Mouse (Mus musculus): Measurements from ENCODE around the gene Ywhab. TPM values are rescaled to one million over a fixed set of nuclear protein-coding genes. Genes with fewer than 3 reads are reported as not detected.

Gene Ywhab
- polyA plus RNA-seq, 1 experiment = 39.1 TPM

- under 1% methylated on average over 75 of the region's 79 CpGs for WGBS
- Histone ChIP-seq H3K36me3 (ENCODE audit: control insufficient read depth, insufficient read depth, low read length) (no peaks in the 10 kb centered on the region), H3K27ac (ENCODE audit: control insufficient read depth, insufficient read depth, low read length) (peak overlapping the region; percentile 59), H3K4me3 (ENCODE audit: control insufficient read depth, insufficient read depth, low read length) (peak overlapping the region; percentile 82), H3K4me1 (replicated peaks; ENCODE audit: control insufficient read depth, insufficient read depth, low read length) (peaks cover 6% of the 10 kb centered on the region), H3K27me3 (ENCODE audit: control insufficient read depth, insufficient read depth, low read length) (no peaks in the 10 kb centered on the region)
- peak; percentile 92 for DNase-seq
- TF ChIP-seq CTCF (IDR thresholded peaks at IDR 0.05; ENCODE audit: borderline replicate concordance, control insufficient read depth, extremely low read depth, insufficient read depth, low read length, poor library complexity) (peak; percentile 37; the same call in 1 of the 2 replicates), POLR2A (IDR thresholded peaks at IDR 0.05; ENCODE audit: control insufficient read depth, extremely low read depth, insufficient read depth, low read length, poor library complexity) (peak; percentile 68)
Observed at GRCm38 (mm10) chr2:163994977-163995862, 460 bp downstream of the Ywhab start.

DNA sequence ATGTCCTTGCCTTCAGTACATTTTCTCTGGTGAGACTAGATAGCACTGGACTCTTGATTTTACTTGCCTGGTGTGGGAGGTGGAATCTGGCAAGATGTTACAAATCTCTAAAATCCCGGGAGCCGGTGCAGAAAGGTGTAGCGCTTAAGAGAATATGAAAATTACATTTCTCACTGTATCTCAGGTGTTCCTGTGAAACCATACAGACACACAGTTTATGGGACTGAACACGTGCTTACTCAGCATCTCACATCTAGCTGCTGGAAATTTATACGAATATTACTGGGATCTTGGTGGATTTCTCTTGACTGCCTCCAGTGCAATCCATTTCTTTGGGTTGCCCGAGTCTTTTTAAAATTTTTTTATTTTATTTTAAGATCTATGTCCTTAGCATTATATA, 1.5 kb downstream of the Ywhab start:
- H3K27ac ChIP-seq (ENCODE audit: control insufficient read depth, insufficient read depth, low read length) = no peak overlapping the region
- peaks cover 6% of the 10 kb centered on the region for H3K4me1 ChIP-seq (replicated peaks; ENCODE audit: control insufficient read depth, insufficient read depth, low read length)
- 76% methylated on average over 6 of the region's 6 CpGs for WGBS
- TF ChIP-seq CTCF (IDR thresholded peaks at IDR 0.05; ENCODE audit: borderline replicate concordance, control insufficient read depth, extremely low read depth, insufficient read depth, low read length, poor library complexity) (no peak), POLR2A (IDR thresholded peaks at IDR 0.05; ENCODE audit: control insufficient read depth, extremely low read depth, insufficient read depth, low read length, poor library complexity) (no peak)
- no peak for DNase-seq
- peak overlapping the region; percentile 25 for H3K4me3 ChIP-seq (ENCODE audit: control insufficient read depth, insufficient read depth, low read length)
- no peaks in the 10 kb centered on the region for H3K27me3 ChIP-seq (ENCODE audit: control insufficient read depth, insufficient read depth, low read length)
- no peaks in the 10 kb centered on the region for H3K36me3 ChIP-seq (ENCODE audit: control insufficient read depth, insufficient read depth, low read length)

GRCm38 (mm10) chr2:163996899-163997298, 2.1 kb downstream of the Ywhab start:
- no peak overlapping the region for H3K27ac ChIP-seq (ENCODE audit: control insufficient read depth, insufficient read depth, low read length)
- WGBS = 79% methylated on average over 5 of the region's 5 CpGs
- no peak for TF ChIP-seq CTCF (IDR thresholded peaks at IDR 0.05; ENCODE audit: borderline replicate concordance, control insufficient read depth, extremely low read depth, insufficient read depth, low read length, poor library complexity)
- no peak for TF ChIP-seq POLR2A (IDR thresholded peaks at IDR 0.05; ENCODE audit: control insufficient read depth, extremely low read depth, insufficient read depth, low read length, poor library complexity)
- H3K4me3 ChIP-seq (ENCODE audit: control insufficient read depth, insufficient read depth, low read length) = no peak overlapping the region
- H3K36me3 ChIP-seq (ENCODE audit: control insufficient read depth, insufficient read depth, low read length) = no peaks in the 10 kb centered on the region
- DNase-seq = no peak
- H3K4me1 ChIP-seq (replicated peaks; ENCODE audit: control insufficient read depth, insufficient read depth, low read length) = peaks cover 9% of the 10 kb centered on the region
- H3K27me3 ChIP-seq (ENCODE audit: control insufficient read depth, insufficient read depth, low read length) = no peaks in the 10 kb centered on the region

GRCm38 (mm10) chr2:163998981-163999380, 4.2 kb downstream of the Ywhab start:
- no peak for DNase-seq
- no peaks in the 10 kb centered on the region for H3K27me3 ChIP-seq (ENCODE audit: control insufficient read depth, insufficient read depth, low read length)
- no peak overlapping the region for H3K4me3 ChIP-seq (ENCODE audit: control insufficient read depth, insufficient read depth, low read length)
- no peak overlapping the region for H3K27ac ChIP-seq (ENCODE audit: control insufficient read depth, insufficient read depth, low read length)
- 93% methylated on average over 6 of the region's 6 CpGs for WGBS
- TF ChIP-seq CTCF (IDR thresholded peaks at IDR 0.05; ENCODE audit: borderline replicate concordance, control insufficient read depth, extremely low read depth, insufficient read depth, low read length, poor library complexity) (no peak), POLR2A (IDR thresholded peaks at IDR 0.05; ENCODE audit: control insufficient read depth, extremely low read depth, insufficient read depth, low read length, poor library complexity) (no peak)
- no peaks in the 10 kb centered on the region for H3K36me3 ChIP-seq (ENCODE audit: control insufficient read depth, insufficient read depth, low read length)
- peaks cover 14% of the 10 kb centered on the region for H3K4me1 ChIP-seq (replicated peaks; ENCODE audit: control insufficient read depth, insufficient read depth, low read length)

DNA sequence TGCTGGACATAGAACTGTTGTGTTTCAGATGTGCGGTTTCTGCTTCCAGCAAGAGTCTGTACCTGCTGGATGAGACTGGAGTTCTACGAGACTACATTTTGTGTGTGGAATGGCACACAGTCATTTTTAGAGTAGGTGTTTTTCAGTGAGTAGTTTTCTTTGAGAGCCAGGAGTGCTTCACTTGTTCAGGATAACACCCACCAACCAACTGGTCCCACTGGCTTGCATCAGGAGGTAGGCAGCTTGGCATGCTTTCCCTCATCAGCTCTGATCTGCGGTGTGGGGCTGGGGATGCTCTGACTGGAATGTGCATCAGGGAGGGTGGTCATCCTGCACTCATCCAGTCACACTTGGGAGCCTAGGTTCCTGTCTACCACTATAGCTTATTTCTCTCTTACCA, 7.9 kb downstream of the Ywhab start:
- H3K4me1 ChIP-seq (replicated peaks; ENCODE audit: control insufficient read depth, insufficient read depth, low read length) = peaks cover 21% of the 10 kb centered on the region
- 97% methylated on average over 3 of the region's 3 CpGs for WGBS
- no peak overlapping the region for H3K4me3 ChIP-seq (ENCODE audit: control insufficient read depth, insufficient read depth, low read length)
- H3K36me3 ChIP-seq (ENCODE audit: control insufficient read depth, insufficient read depth, low read length) = no peaks in the 10 kb centered on the region
- no peak for TF ChIP-seq POLR2A (IDR thresholded peaks at IDR 0.05; ENCODE audit: control insufficient read depth, extremely low read depth, insufficient read depth, low read length, poor library complexity)
- no peak overlapping the region for H3K27ac ChIP-seq (ENCODE audit: control insufficient read depth, insufficient read depth, low read length)
- no peaks in the 10 kb centered on the region for H3K27me3 ChIP-seq (ENCODE audit: control insufficient read depth, insufficient read depth, low read length)
- no peak for DNase-seq

DNA sequence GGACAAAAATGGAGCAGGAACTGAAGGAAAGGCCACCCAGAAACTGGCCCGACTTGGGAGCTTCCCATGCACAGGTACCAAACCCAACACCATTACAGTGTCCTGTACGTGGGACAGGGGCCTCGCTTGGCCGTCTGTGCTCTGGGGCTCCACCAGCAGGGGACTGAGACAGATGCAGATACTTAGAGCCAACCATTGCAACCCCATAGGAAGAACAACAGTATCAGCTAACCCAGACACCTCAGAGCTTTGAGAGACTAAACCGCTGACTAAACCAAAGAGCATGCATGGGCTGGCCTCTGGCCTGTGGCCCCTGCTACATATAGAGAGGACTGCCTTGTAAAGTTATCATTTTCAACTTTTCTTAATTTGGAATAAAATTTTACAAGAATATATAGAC, 9.7 kb downstream of the Ywhab start:
- WGBS = 95% methylated on average over 5 of the region's 5 CpGs
- Histone ChIP-seq H3K4me3 (ENCODE audit: control insufficient read depth, insufficient read depth, low read length) (no peak overlapping the region), H3K4me1 (replicated peaks; ENCODE audit: control insufficient read depth, insufficient read depth, low read length) (peaks cover 21% of the 10 kb centered on the region), H3K36me3 (ENCODE audit: control insufficient read depth, insufficient read depth, low read length) (no peaks in the 10 kb centered on the region), H3K27ac (ENCODE audit: control insufficient read depth, insufficient read depth, low read length) (no peak overlapping the region), H3K27me3 (ENCODE audit: control insufficient read depth, insufficient read depth, low read length) (no peaks in the 10 kb centered on the region)
- DNase-seq = no peak
- TF ChIP-seq POLR2A (IDR thresholded peaks at IDR 0.05; ENCODE audit: control insufficient read depth, extremely low read depth, insufficient read depth, low read length, poor library complexity) (no peak), CTCF (IDR thresholded peaks at IDR 0.05; ENCODE audit: borderline replicate concordance, control insufficient read depth, extremely low read depth, insufficient read depth, low read length, poor library complexity) (no peak)
